Mouse (Mus musculus) heart, embryonic 14.5 days (tissue): ENCODE results near the gene Ube2t. TPM values are rescaled to one million over a fixed set of nuclear protein-coding genes. Genes with fewer than 3 reads are reported as not detected.

Experiments used
- ATAC-seq: fragments of 200-750 bp; cut with Nextera tagmentation; 2 replicates; pipeline ENCODE4 v1.8.0; 2017; ENCODE audit warnings: low read depth, moderate TSS enrichment; ENCODE audit not compliant: insufficient number of reproducible peaks, insufficient read depth, low FRiP score
- H3K27ac ChIP-seq, 2 experiments: fragments of 200-500 bp in 1 of 2; fragments of 300-500 bp in 1 of 2; sonication (generic) in 1 of 2; replicated peaks in 1 of 2; 2 replicates each; pipeline ENCODE4 v1.5.1; 2012 to 2014; ENCODE audit warnings: low read depth in 2 of 2, low read length in 2 of 2, control low read depth in 1 of 2, mild to moderate bottlenecking in 1 of 2, mixed read lengths in 1 of 2; ENCODE audit not compliant: control insufficient read depth in 1 of 2, insufficient read depth in 1 of 2
- H3K27me3 ChIP-seq: fragments of 300-500 bp; sonication (generic); 2 replicates; pipeline ENCODE4 v1.6.1; 2014; ENCODE audit warnings: mild to moderate bottlenecking, low read length, control low read depth; ENCODE audit not compliant: control insufficient read depth, insufficient read depth
- H3K36me3 ChIP-seq: fragments of 300-500 bp; sonication (generic); 2 replicates; pipeline ENCODE4 v1.6.1; 2014; ENCODE audit warnings: mild to moderate bottlenecking, control low read depth, low read length, mixed read lengths; ENCODE audit not compliant: control insufficient read depth, insufficient read depth
- H3K4me1 ChIP-seq, 2 experiments: fragments of 200-500 bp in 1 of 2; fragments of 300-500 bp in 1 of 2; sonication (generic) in 1 of 2; 2 replicates each; pipeline ENCODE4 v1.6.1; 2012 to 2014; ENCODE audit warnings: low read length in 2 of 2, control low read depth in 1 of 2, mixed read lengths in 1 of 2; ENCODE audit not compliant: control insufficient read depth in 2 of 2, insufficient read depth in 2 of 2
- H3K4me2 ChIP-seq: fragments of 300-500 bp; sonication (generic); 2 replicates; pipeline ENCODE4 v1.6.1; 2014; ENCODE audit warnings: mild to moderate bottlenecking, low read length
- H3K4me3 ChIP-seq, 2 experiments: fragments of 200-500 bp in 1 of 2; fragments of 300-500 bp in 1 of 2; sonication (generic) in 1 of 2; 2 replicates each; pipeline ENCODE4 v1.5.1; 2012 to 2014; ENCODE audit warnings: low read length in 2 of 2, mild to moderate bottlenecking in 2 of 2, control low read depth in 1 of 2, low read depth in 1 of 2, moderate library complexity in 1 of 2; ENCODE audit not compliant: control insufficient read depth in 1 of 2, insufficient read depth in 1 of 2
- H3K9ac ChIP-seq: fragments of 300-500 bp; sonication (generic); 2 replicates; pipeline ENCODE4 v1.6.1; 2014; ENCODE audit warnings: mild to moderate bottlenecking, low read length
- H3K9me3 ChIP-seq: fragments of 300-500 bp; sonication (generic); 2 replicates; pipeline ENCODE4 v1.6.1; 2016; ENCODE audit warnings: low read length, control low read depth; ENCODE audit not compliant: control insufficient read depth
- WGBS: fragments of 180-500 bp; shearing (Covaris S2); extraction: QIAGEN DNeasy Blood & Tissue Kit; methylation state at CpG from one replicate; pipeline ENCODE4 v1.1.7; 2014; 5-methylcytosine and 5-hydroxymethylcytosine counted together
- polyA plus RNA-seq: library from polyadenylated mRNA; unstranded; fragments of >200 nt; fragmentation: Nextera tagmentation; extraction: Ambion mirVana; gene quantifications from 2 replicates; pipeline ENCODE4 v1.2.1, GENCODE M21; 2014

Ube2t gene
- polyA plus RNA-seq, 1 experiment from 2014 or later = 47.9 TPM

DNA sequence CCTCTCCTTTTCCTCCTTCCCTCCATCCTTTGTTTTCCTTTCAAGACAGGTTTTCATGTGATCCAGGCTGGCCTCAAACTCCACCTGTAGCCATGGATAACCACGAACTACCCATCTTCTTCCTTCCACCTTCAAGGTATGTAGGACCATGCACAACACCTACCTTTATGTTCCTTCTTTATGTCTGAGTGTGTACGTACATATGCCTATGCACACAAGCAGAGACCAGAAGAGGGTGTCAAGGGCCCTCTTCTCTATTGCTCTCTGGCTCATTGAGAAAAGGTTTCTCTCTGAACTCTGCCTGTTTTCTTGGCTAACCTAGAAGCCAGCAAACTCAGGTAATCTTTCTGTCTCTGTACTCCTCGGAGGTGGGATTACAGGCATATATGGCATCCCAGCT, 32.4 kb downstream of the Ube2t start:
- H3K27ac ChIP-seq = no peak overlapping the region
- ATAC-seq = no peak
- H3K36me3 ChIP-seq = no peaks in the 10 kb centered on the region
- H3K4me2 ChIP-seq = no peak overlapping the region
- H3K4me1 ChIP-seq = peaks cover 3 to 4% of the 10 kb centered on the region in 2 experiments; a peak in 3 of 4 replicates
- H3K9ac ChIP-seq = no peak overlapping the region
- H3K9me3 ChIP-seq = no peaks in the 10 kb centered on the region
- 77% methylated on average over 3 of the region's 3 CpGs for WGBS
- H3K27me3 ChIP-seq = peaks cover 15% of the 10 kb centered on the region
- H3K4me3 ChIP-seq = no peak overlapping the region

GRCm38 (mm10) chr1:134995437-134995836, 33.1 kb downstream of the Ube2t start:
- H3K9ac ChIP-seq = no peak overlapping the region; the same call in 1 of the 2 replicates
- peaks cover 8% of the 10 kb centered on the region; the same call in 1 of the 2 replicates for H3K27me3 ChIP-seq
- peaks cover 3 to 4% of the 10 kb centered on the region in 2 experiments; a peak in 3 of 4 replicates for H3K4me1 ChIP-seq
- H3K4me2 ChIP-seq = no peak overlapping the region
- no peak overlapping the region for H3K27ac ChIP-seq
- no peak for ATAC-seq
- H3K4me3 ChIP-seq = no peak overlapping the region
- WGBS = 66% methylated on average over 4 of the region's 4 CpGs
- H3K9me3 ChIP-seq = no peaks in the 10 kb centered on the region
- no peaks in the 10 kb centered on the region for H3K36me3 ChIP-seq

- no peak overlapping the region for H3K4me2 ChIP-seq
Observed at GRCm38 (mm10) chr1:134995954-134996353, 33.6 kb downstream of the Ube2t start.

DNA sequence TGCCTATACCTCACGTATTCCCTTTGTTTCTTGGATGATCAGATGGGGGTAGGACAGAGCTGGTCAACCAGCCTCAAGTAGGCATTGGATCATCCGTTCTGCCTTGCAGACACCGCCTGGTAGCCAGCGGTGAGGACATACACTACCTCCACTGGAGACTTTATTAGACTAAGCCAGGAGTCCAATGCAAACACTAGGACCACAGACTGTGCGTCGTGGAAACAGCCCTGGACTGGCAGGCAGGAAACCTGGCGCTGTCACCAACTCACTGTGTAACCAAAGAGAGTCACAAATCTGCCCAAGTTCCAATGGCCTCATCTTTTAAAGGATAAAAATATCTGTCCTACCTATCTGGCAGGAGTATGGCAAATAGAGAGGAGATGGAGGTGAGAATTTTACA, 34.1 kb downstream of the Ube2t start:
- Histone ChIP-seq H3K36me3 (no peaks in the 10 kb centered on the region), H3K4me2 (no peak overlapping the region), H3K4me3 (no peak overlapping the region), H3K27me3 (no peaks in the 10 kb centered on the region; the same call in 1 of the 2 replicates), H3K9ac (no peak overlapping the region), H3K27ac (no peak overlapping the region), H3K4me1 (peaks cover 3 to 4% of the 10 kb centered on the region in 2 experiments; a peak in 3 of 4 replicates), H3K9me3 (no peaks in the 10 kb centered on the region)
- ATAC-seq = no peak
- WGBS = 89% methylated on average over 7 of the region's 7 CpGs

More at GRCm38 (mm10) chr1:134995954-134996353, 33.6 kb downstream of the Ube2t start:
- H3K27ac ChIP-seq = no peak overlapping the region
- H3K36me3 ChIP-seq = no peaks in the 10 kb centered on the region
- peaks cover 5% of the 10 kb centered on the region; the same call in 1 of the 2 replicates for H3K27me3 ChIP-seq
- no peak overlapping the region for H3K4me3 ChIP-seq
- peaks cover 3 to 4% of the 10 kb centered on the region in 2 experiments; a peak in 3 of 4 replicates for H3K4me1 ChIP-seq
- no peak overlapping the region for H3K9ac ChIP-seq
- ATAC-seq = no peak
- WGBS = 21% methylated on average over 1 of the region's 1 CpGs
- no peaks in the 10 kb centered on the region for H3K9me3 ChIP-seq

DNA sequence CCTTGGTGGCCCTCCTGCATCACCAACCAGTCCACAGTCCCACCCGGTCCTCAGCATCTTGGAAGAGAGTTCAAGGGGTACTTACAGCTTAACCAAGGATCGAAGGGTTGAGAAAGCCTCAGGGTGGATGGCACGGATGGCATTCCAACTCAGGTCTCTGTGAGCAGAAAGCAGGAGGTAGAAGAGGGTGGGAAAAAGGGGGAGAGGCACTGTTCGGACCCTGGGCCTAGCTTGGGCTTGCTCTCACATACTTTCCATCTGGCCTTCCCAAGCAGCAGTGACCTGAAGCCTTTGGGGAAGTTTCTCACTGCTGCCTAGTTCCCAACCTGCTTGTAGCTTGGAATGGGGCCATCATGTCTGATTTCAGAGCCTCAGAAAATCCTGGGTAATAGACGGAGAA, 35.2 kb downstream of the Ube2t start:
- H3K36me3 ChIP-seq = no peaks in the 10 kb centered on the region
- WGBS = 77% methylated on average over 5 of the region's 5 CpGs
- ATAC-seq = no peak
- no peaks in the 10 kb centered on the region; the same call in 1 of the 2 replicates for H3K27me3 ChIP-seq
- no peak overlapping the region for H3K9ac ChIP-seq
- no peak overlapping the region for H3K4me2 ChIP-seq
- no peaks in the 10 kb centered on the region for H3K9me3 ChIP-seq
- no peak overlapping the region for H3K4me3 ChIP-seq
- H3K4me1 ChIP-seq = no peaks in the 10 kb centered on the region
- H3K27ac ChIP-seq = no peak overlapping the region

GRCm38 (mm10) chr1:134998231-134998630, 35.9 kb downstream of the Ube2t start:
- 93% methylated on average over 8 of the region's 8 CpGs for WGBS

DNA sequence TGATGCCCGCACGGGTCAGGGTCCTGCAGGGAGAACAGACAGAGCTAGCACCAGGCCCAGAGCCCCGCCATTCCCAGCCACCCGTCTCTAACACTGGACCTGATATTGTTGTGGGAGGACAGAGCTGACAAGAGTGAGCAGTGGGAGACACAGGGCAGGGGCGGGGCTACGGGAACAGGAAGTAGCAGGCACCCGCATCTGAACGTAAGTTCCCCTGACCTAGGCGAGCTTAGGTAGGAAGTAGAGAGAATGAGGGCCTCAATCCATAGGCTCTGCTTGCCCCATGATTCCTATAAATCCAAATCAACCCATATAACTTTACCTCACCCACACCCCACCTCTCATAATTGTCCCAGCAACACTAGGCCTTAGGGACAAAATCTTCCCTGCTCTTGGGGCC, 38.2 kb downstream of the Ube2t start:
- H3K9me3 ChIP-seq = no peaks in the 10 kb centered on the region
- WGBS = 77% methylated on average over 9 of the region's 9 CpGs
- H3K4me2 ChIP-seq = no peak overlapping the region
- H3K27me3 ChIP-seq = no peaks in the 10 kb centered on the region; the same call in 1 of the 2 replicates
- H3K9ac ChIP-seq = no peak overlapping the region
- no peaks in the 10 kb centered on the region for H3K36me3 ChIP-seq
- H3K4me3 ChIP-seq = no peak overlapping the region
- no peak overlapping the region for H3K27ac ChIP-seq
- ATAC-seq = no peak
- peaks cover 1 to 2% of the 10 kb centered on the region in 2 experiments; a peak in 2 of 4 replicates for H3K4me1 ChIP-seq

More at GRCm38 (mm10) chr1:134998231-134998630, 35.9 kb downstream of the Ube2t start:
- Histone ChIP-seq H3K9ac (no peak overlapping the region), H3K36me3 (no peaks in the 10 kb centered on the region), H3K4me2 (no peak overlapping the region), H3K4me3 (no peak overlapping the region), H3K4me1 (no peaks in the 10 kb centered on the region), H3K27ac (no peak overlapping the region), H3K9me3 (no peaks in the 10 kb centered on the region), H3K27me3 (no peaks in the 10 kb centered on the region; the same call in 1 of the 2 replicates)
- ATAC-seq = no peak

DNA sequence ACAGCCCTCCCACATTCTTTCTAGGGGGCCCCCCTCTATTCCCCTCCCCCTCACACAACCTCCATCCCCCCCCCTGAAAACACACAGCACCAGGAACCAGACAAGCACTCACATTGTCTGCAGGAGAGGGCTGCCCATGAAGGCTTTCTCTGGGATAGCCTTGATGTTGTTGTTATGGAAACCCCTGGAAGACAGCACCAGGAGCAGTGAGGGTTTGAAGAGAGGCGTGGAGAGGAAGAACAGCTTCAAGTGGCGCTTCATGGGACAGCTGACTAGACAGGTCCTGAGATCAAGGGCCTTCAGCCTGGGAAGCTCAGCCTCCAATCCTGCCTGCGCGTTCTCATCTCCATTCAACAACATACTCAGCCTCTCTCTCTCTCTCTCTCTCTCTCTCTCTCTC, 41.0 kb downstream of the Ube2t start:
- H3K27me3 ChIP-seq = no peaks in the 10 kb centered on the region; the same call in 1 of the 2 replicates
- no peaks in the 10 kb centered on the region for H3K9me3 ChIP-seq
- no peak overlapping the region for H3K4me3 ChIP-seq
- 45% methylated on average over 4 of the region's 4 CpGs for WGBS
- peaks cover 3 to 5% of the 10 kb centered on the region in 2 experiments; a peak in 2 of 4 replicates for H3K4me1 ChIP-seq
- H3K27ac ChIP-seq = no peak overlapping the region
- no peaks in the 10 kb centered on the region for H3K36me3 ChIP-seq
- no peak overlapping the region for H3K9ac ChIP-seq
- H3K4me2 ChIP-seq = no peak overlapping the region
- no peak for ATAC-seq
